Mouse (Mus musculus) heart, adult 2 months (tissue): Measurements from ENCODE around the gene Rnf223.

Experiments used
- CTCF ChIP-seq: fragments of 200-600 bp; IDR thresholded peaks from 2 replicates; pipeline ENCODE4 v1.8.1; 2022; ENCODE audit warnings: antibody characterized with exemption, mild to moderate bottlenecking, moderate library complexity
- EP300 ChIP-seq: fragments of 200-500 bp; IDR thresholded peaks from 2 replicates; pipeline ENCODE4 v1.6.1; 2011; ENCODE audit warnings: low read depth, low read length, control low read depth; ENCODE audit not compliant: insufficient read depth
- POLR2A ChIP-seq: fragments of 200-500 bp; IDR thresholded peaks from 2 replicates; pipeline ENCODE4 v1.6.1; 2011; ENCODE audit warnings: mild to moderate bottlenecking, low read depth, low read length, control low read depth; ENCODE audit not compliant: insufficient read depth

DNA sequence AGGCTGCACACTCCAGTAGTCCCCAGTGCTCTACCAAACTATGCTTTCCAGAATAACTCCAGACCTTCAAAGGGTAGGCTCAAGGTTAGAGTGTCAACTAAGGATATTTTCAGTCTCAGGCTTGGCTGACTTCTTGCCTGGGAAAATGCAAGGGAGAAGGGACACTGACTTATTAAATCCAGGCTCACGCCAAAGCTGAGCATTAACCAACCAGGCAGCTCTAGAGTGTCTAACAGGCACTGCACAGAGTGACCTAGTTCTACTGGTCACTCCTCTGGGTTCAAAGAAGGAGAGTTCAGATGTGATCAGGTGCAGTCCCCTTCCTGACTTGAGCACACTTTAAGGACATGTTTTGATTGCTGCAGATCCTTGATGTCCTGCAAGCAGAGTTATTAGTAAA is 37.5 kb upstream of the Rnf223 start:
- no peak for TF ChIP-seq POLR2A
- TF ChIP-seq CTCF: no peak
- TF ChIP-seq EP300: no peak
